Mouse (Mus musculus) liver (tissue): ENCODE data around the gene Lpp.

Experiments used
- DNase-seq: peaks from one replicate; pipeline ENCODE4 v3.0.0-alpha.2; 2020; ENCODE audit warnings: mixed read lengths

The Lpp gene

DNA sequence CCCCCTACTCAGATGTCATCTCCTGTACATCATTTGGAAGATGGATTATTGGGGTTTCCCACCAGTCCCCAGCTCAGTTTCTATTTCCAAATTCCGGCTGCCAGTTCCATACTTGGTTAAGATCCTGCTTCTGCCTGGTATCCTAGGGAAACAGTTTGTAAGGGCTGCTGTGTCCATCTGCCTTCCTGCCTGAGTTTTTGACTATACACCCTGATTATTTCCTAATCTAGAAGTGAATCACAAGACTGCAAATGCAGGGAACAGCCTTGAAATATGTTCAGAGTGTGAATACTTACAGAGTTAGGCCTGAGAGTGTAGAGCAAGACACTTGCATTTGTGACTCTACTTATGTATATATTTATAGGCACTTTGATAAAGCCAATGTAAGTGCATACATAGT is 429.6 kb downstream of the Lpp start:
- DNase-seq, result no peak

DNA sequence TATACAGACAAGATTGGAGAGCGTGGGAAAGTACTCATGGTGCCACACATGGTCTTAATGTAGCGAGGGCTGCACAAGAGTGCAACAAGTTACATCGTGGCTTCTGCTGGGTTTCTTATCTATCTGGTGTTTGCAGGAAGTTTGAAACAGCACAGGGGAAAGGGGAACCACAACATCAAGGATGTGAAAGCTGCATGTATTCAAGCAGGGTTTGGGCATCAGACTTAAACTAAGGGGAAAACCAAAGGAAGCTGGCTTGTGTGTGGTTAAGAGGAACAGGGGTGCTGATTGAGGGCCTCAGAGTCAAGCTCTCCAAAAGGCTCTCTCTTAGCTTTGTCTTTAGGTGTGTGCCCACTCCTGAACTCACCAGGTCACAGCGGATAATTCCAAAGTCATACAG is 433.1 kb downstream of the Lpp start:
- no peak for DNase-seq

DNA sequence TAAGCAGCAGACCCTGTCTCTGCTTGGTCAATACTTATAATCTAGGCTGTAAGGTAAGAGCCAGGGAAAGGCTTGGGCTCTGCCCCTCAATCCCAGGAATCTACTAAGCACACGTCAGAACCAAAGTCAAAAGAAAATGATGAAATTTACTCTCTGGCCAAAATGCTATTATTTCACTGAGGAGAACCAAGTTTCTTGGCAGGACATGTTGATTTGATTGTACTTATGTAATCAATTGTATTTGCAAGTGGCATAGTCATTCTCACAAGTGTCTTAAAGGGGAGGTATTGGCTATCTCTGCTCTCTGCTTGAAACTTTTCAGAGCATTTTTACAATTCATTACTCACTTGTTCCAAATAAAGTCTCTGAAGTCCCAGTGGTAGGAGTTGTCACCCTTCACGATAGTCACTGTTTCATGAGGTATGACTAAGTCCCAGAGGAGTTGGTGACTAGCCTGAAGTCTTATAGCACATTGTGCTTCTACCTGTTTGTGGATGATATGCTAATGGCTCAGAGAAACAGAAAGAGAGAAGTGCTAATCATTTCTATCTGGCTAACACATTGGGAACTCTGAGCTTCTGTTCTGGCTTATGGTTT is 435.0 kb downstream of the Lpp start:
- no peak for DNase-seq

GRCm38 (mm10) chr16:24829860-24830259 is 436.6 kb downstream of the Lpp start:
- DNase-seq, result no peak

- no peak for DNase-seq
Observed at GRCm38 (mm10) chr16:24830939-24831338, 437.6 kb downstream of the Lpp start.

DNA sequence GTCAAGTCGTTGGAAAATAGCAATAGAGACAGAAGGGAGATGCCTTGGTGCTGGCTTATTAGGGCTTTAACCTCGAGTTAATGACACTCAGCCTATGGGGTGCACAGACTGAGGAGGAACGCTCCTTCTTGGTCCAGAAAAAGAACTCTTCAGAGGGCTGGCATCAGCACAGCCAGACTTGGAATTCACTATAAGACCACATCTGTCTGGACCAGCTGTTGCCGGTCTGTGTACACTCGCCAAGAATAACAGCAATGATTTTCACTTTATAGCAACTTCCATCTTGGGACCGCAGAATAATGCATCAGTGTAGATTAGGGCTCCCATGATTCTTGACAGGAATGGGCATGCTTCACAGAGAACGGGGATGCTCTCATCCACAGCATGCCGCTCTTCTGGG is 439.9 kb downstream of the Lpp start:
- DNase-seq, result no peak

- no peak for DNase-seq
Observed at GRCm38 (mm10) chr16:24834536-24834935, 441.2 kb downstream of the Lpp start.

DNA sequence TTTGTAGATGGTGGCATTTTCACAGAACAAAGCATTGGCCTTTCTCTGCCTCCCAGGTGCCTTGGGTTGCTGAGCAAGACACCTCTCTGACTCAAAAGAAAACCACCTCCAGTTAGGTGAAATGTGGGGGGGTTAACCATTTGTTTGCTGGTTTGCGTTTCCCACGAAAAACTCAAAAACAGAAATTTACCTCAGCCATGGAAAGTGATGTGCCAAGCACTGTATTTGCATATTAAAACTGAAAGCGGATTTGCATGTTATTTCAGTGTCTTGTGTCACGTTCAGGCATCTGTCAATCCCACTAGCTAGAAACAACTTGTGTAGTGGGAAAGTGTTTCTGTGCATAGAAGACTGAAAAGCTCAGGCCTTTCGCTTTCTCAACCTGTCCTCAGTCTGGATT is 443.2 kb downstream of the Lpp start:
- no peak for DNase-seq

DNA sequence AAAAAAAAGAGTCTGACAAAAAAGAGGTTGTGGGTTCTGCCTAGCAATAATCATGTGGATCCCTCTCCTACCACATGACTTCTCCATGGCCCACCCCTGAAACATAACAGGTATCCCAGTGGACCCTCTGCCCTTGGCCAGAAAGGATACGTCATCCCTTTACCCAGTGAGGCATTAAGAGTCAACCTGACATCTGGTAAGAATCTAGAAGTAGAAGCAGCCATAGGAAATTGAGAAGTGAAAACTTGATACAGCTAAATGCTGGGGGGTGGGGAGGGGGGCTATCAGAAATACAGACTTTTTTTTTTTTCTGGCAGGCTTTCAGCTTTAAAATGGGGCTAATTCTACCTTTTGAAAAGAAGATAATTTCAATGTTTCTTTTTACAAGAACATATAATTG is 445.7 kb downstream of the Lpp start:
- no peak for DNase-seq

GRCm38 (mm10) chr16:24840073-24840472 is 446.8 kb downstream of the Lpp start:
- DNase-seq, result no peak

- DNase-seq, result no peak
Observed at GRCm38 (mm10) chr16:24846141-24846540, 452.8 kb downstream of the Lpp start.

- no peak for DNase-seq
Observed at GRCm38 (mm10) chr16:24859509-24860140, 466.3 kb downstream of the Lpp start.

DNA sequence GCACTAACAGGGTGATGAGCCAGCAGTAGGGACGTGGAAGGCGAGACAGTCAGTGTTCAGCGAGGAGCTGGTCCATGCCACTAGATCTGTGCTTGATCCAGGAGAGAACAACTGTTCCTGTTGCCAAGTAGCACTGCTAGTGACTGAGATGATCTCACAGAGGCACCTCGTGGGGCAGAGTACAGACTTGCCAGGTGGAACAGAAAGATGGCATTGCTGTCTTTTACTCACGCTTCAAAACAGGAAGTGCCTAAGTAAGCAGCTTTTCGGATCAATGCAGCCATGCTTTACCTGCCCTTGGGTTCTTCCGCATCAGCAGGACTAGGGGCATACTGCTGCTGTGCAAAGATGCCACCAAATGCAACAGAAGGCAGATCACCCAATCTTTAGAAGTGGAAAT is 467.1 kb downstream of the Lpp start:
- DNase-seq, result no peak

DNA sequence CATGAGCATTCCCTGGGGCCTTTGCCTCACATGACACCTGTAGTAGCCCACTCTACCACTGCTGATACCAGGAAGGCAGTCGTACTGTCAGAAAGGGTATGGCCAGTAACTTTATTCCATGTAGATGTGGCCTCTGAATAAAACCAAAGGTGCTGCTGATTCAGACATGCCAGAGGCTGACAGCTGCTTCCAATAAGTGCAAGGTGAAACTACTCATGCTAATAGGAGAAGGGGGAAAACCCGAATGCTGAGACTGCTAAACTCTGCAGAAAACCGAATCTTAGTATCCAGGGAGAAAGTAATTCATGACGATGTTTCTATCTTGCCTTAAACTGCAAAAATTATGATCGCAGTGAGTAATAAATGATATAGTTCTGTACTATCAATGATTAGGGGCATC is 468.1 kb downstream of the Lpp start:
- no peak for DNase-seq

DNA sequence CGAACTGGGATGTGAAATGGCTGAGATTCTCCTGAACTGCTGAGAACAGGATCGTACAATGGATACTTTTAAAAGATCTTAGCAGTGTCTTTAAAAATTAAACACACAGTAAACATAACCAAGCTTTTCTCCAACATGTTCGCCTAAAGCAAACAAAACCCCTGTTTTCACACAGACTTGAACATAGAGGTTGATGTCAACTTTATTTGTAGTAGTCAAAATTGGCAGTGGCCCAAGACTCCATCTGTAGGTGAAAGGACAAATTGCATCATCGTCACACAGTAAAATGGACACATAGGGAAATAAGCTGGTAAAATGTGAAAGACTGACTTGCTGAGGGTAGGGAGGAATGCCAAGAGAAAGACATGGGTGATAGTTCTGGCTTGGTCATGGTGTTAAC is 480.9 kb downstream of the Lpp start:
- DNase-seq, result peak; percentile 31

- no peak for DNase-seq
Observed at GRCm38 (mm10) chr16:24875661-24876060, 482.4 kb downstream of the Lpp start.

- DNase-seq, result no peak
Observed at GRCm38 (mm10) chr16:24878977-24879376, 485.7 kb downstream of the Lpp start.

- no peak for DNase-seq
Observed at GRCm38 (mm10) chr16:24880698-24881097, 487.4 kb downstream of the Lpp start.

GRCm38 (mm10) chr16:24881981-24882775 is 488.9 kb downstream of the Lpp start:
- DNase-seq, result no peak

DNA sequence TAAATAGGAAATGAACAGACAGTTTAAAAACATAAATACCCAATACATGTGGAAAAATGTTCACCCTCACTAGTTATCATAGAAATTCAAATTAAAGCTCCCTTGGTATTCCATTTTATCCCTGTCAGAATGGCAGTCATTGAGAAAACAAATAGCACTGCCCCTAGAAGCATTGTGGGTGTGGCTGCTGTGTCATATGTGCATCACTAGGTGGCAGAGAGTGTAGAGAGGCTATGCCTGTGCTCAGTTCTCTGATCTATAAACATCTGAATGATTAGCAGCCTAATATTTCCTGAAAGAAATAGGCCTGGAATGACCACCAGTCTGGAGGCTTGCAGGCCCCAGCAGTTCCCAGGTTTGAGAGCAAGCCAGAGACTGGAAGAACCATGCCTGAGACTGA is 490.7 kb downstream of the Lpp start:
- no peak for DNase-seq

DNA sequence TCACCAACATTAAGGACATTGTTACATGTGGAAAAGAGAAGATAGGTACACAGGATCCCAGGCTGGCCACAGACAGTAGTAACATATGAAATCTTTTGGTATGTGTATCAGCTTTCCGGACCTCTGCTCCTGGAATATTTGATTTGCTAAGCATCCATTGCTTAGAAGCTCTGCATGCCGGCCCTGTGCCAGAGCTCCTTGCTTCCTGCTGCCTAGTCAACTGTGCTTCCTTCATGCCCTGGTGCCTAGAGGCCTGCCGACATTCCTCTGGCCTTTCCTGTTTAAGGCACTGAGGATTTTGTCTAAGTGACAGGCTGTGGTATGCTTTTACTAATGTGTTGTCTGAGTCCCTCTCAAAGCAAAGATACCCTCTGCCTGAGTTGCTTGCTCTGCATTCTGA is 493.0 kb downstream of the Lpp start:
- no peak for DNase-seq

- no peak for DNase-seq
Observed at GRCm38 (mm10) chr16:24886943-24887342, 493.6 kb downstream of the Lpp start.

- DNase-seq, result no peak
Observed at GRCm38 (mm10) chr16:24891453-24891852, 498.1 kb downstream of the Lpp start.

DNA sequence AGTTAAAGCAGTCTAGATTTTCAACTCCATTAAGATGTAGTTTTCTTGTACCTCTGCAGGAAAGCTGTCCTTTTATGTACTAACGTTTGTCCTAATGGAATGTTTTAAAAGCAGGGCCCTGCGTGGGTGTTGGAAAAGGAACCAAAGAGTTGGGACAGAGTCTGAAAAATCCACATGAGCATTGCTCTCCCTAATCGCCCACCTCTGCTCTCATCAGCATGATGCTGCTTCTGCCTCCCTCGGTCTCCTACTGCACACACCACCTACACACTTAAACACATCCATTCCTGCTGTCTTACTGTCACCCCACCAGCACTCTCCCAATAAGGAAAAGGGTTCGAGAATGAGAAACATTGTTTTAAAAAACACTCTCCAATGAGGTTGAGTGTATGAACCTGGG is 501.9 kb downstream of the Lpp start:
- DNase-seq, result no peak
